Mouse (Mus musculus) MEL (cell line): ENCODE measurements around the gene Rpl11. TPM values are rescaled to one million over a fixed set of nuclear protein-coding genes. Genes with fewer than 3 reads are reported as not detected.

Source experiments
- DNase-seq: peaks from one replicate; pipeline ENCODE4 v3.0.0; 2011; ENCODE audit warnings: low read depth, low spot score
- H3K27ac ChIP-seq: 2 replicates; pipeline ENCODE4 v1.5.1; 2012; ENCODE audit warnings: low read depth, mild to moderate bottlenecking, control low read depth, low read length, moderate library complexity; ENCODE audit not compliant: control insufficient read depth
- H3K27me3 ChIP-seq, 2 experiments: fragments of 150-350 bp in 1 of 2; sonication (generic) in 1 of 2; 2 replicates each; pipeline ENCODE4 v1.6.1; 2012; ENCODE audit warnings: low read length in 2 of 2, mild to moderate bottlenecking in 2 of 2, improper control_type of control experiment in 1 of 2, moderate library complexity in 1 of 2; ENCODE audit not compliant: insufficient read depth in 2 of 2, control insufficient read depth in 1 of 2
- H3K36me3 ChIP-seq, 2 experiments: 2 replicates each; pipeline ENCODE4 v1.6.1; 2012 to 2014; ENCODE audit warnings: low read length in 2 of 2, improper control_type of control experiment in 1 of 2, inconsistent platforms in 1 of 2, mild to moderate bottlenecking in 1 of 2; ENCODE audit not compliant: insufficient read depth in 2 of 2, control insufficient read depth in 1 of 2
- H3K4me1 ChIP-seq, 2 experiments: fragments of 150-350 bp in 1 of 2; sonication (generic) in 1 of 2; 2 replicates each; pipeline ENCODE4 v1.6.1; 2012; ENCODE audit warnings: low read length in 2 of 2, improper control_type of control experiment in 1 of 2, mild to moderate bottlenecking in 1 of 2; ENCODE audit not compliant: insufficient read depth in 2 of 2, control insufficient read depth in 1 of 2
- H3K4me3 ChIP-seq, 2 experiments: fragments of 150-350 bp in 1 of 2; sonication (generic) in 1 of 2; 2 replicates each; pipeline ENCODE4 v1.5.1; 2012; ENCODE audit warnings: low read depth in 2 of 2, low read length in 2 of 2, mild to moderate bottlenecking in 2 of 2, moderate library complexity in 2 of 2, control low read depth in 1 of 2, improper control_type of control experiment in 1 of 2; ENCODE audit not compliant: control insufficient read depth in 1 of 2, insufficient read depth in 1 of 2
- H3K79me2 ChIP-seq: 2 replicates; pipeline ENCODE4 v1.6.1; 2012; ENCODE audit warnings: mild to moderate bottlenecking, low read length, moderate library complexity; ENCODE audit not compliant: control insufficient read depth, poor library complexity, insufficient read depth
- H3K9ac ChIP-seq: 2 replicates; pipeline ENCODE4 v1.6.1; 2012; ENCODE audit warnings: low read depth, mild to moderate bottlenecking, control low read depth, low read length, moderate library complexity; ENCODE audit not compliant: control insufficient read depth, poor library complexity, severe bottlenecking
- H3K9me3 ChIP-seq: fragments of 150-350 bp; sonication (generic); replicated peaks from 2 replicates; pipeline ENCODE4 v1.6.1; 2012; ENCODE audit warnings: mild to moderate bottlenecking, low read length, improper control_type of control experiment, moderate library complexity; ENCODE audit not compliant: insufficient read depth
- BHLHE40 ChIP-seq: IDR thresholded peaks from 2 replicates; pipeline ENCODE4 v1.6.1; 2012; ENCODE audit warnings: low read depth, mild to moderate bottlenecking, inconsistent platforms, low read length, improper control_type of control experiment, borderline replicate concordance
- CHD1 ChIP-seq: IDR thresholded peaks from 2 replicates; pipeline ENCODE4 v1.6.1; 2012; ENCODE audit warnings: low read depth, mild to moderate bottlenecking, inconsistent platforms, low read length, improper control_type of control experiment
- CTCF ChIP-seq, 3 experiments: IDR thresholded peaks in 2 of 3; conservative IDR thresholded peaks in 1 of 3; 2 replicates each; pipeline ENCODE4 v1.5.1; 2011 to 2012; ENCODE audit warnings: low read length in 3 of 3, low read depth in 2 of 3, mild to moderate bottlenecking in 2 of 3, improper control_type of control experiment in 1 of 3, inconsistent platforms in 1 of 3, mixed read lengths in 1 of 3, moderate library complexity in 1 of 3; ENCODE audit not compliant: control insufficient read depth in 1 of 3, insufficient read depth in 1 of 3, poor library complexity in 1 of 3, severe bottlenecking in 1 of 3
- ELF1 ChIP-seq: IDR thresholded peaks from 2 replicates; pipeline ENCODE4 v1.6.1; 2014; ENCODE audit warnings: low read depth, mild to moderate bottlenecking, inconsistent platforms, low read length, improper control_type of control experiment, moderate library complexity
- EP300 ChIP-seq, 2 experiments: IDR thresholded peaks; 2 replicates each; pipeline ENCODE4 v1.6.1; 2011; ENCODE audit warnings: improper control_type of control experiment in 2 of 2, low read length in 2 of 2, low read depth in 1 of 2, mild to moderate bottlenecking in 1 of 2
- ETS1 ChIP-seq: IDR thresholded peaks from 2 replicates; pipeline ENCODE4 v1.6.1; 2012; ENCODE audit warnings: low read depth, mild to moderate bottlenecking, inconsistent platforms, low read length, improper control_type of control experiment, moderate library complexity
- GABPA ChIP-seq: IDR thresholded peaks from 2 replicates; pipeline ENCODE4 v1.6.1; 2012; ENCODE audit warnings: low read depth, mild to moderate bottlenecking, inconsistent platforms, low read length, improper control_type of control experiment, moderate library complexity
- HCFC1 ChIP-seq: IDR thresholded peaks from 2 replicates; pipeline ENCODE4 v1.6.1; 2012; ENCODE audit warnings: low read depth, mild to moderate bottlenecking, inconsistent platforms, low read length, improper control_type of control experiment, moderate library complexity
- KAT2A ChIP-seq: conservative IDR thresholded peaks from 2 replicates; pipeline ENCODE4 v1.6.1; 2012; ENCODE audit warnings: low read depth, low read length, improper control_type of control experiment, inconsistent platforms
- MAX ChIP-seq: IDR thresholded peaks from 2 replicates; pipeline ENCODE4 v1.6.1; 2011; ENCODE audit warnings: low read length, improper control_type of control experiment
- MAZ ChIP-seq: IDR thresholded peaks from 2 replicates; pipeline ENCODE4 v1.6.1; 2012; ENCODE audit warnings: low read depth, mild to moderate bottlenecking, inconsistent platforms, low read length, improper control_type of control experiment
- MEF2A ChIP-seq: IDR thresholded peaks from 2 replicates; pipeline ENCODE4 v1.6.1; 2014; ENCODE audit warnings: low read depth, mild to moderate bottlenecking, inconsistent platforms, low read length, improper control_type of control experiment; ENCODE audit not compliant: poor library complexity, insufficient replicate concordance, severe bottlenecking; ENCODE audit errors: extremely low read depth
- NRF1 ChIP-seq: IDR thresholded peaks from 2 replicates; pipeline ENCODE4 v1.6.1; 2014; ENCODE audit warnings: low read depth, mild to moderate bottlenecking, inconsistent platforms, low read length, improper control_type of control experiment, moderate library complexity; ENCODE audit not compliant: poor library complexity, insufficient read depth, severe bottlenecking
- POLR2AphosphoS2 ChIP-seq: IDR thresholded peaks from 2 replicates; pipeline ENCODE4 v1.6.1; 2011; ENCODE audit warnings: low read length, improper control_type of control experiment
- TAL1 ChIP-seq: IDR thresholded peaks from 2 replicates; pipeline ENCODE4 v1.6.1; 2012; ENCODE audit warnings: mild to moderate bottlenecking, inconsistent platforms, low read length, moderate library complexity, mixed read lengths
- TBP ChIP-seq: IDR thresholded peaks from 2 replicates; pipeline ENCODE4 v1.8.0; 2011; ENCODE audit warnings: low read depth, low read length, improper control_type of control experiment
- TCF12 ChIP-seq: IDR thresholded peaks from 2 replicates; pipeline ENCODE4 v1.6.1; 2014; ENCODE audit warnings: low read depth, mild to moderate bottlenecking, inconsistent platforms, low read length, improper control_type of control experiment, moderate library complexity
- ZC3H11A ChIP-seq: IDR thresholded peaks from 2 replicates; pipeline ENCODE4 v1.6.1; 2012; ENCODE audit warnings: low read depth, mild to moderate bottlenecking, inconsistent platforms, low read length, improper control_type of control experiment
- ZKSCAN1 ChIP-seq: IDR thresholded peaks from 2 replicates; pipeline ENCODE4 v1.6.1; 2012; ENCODE audit warnings: low read depth, mild to moderate bottlenecking, inconsistent platforms, low read length, improper control_type of control experiment, moderate library complexity
- ZMIZ1 ChIP-seq: IDR thresholded peaks from 2 replicates; pipeline ENCODE4 v1.6.1; 2012; ENCODE audit warnings: low read depth, mild to moderate bottlenecking, inconsistent platforms, low read length, improper control_type of control experiment, moderate library complexity
- ZNF384 ChIP-seq: IDR thresholded peaks from 2 replicates; pipeline ENCODE4 v1.6.1; 2012; ENCODE audit warnings: low read depth, mild to moderate bottlenecking, inconsistent platforms, low read length, improper control_type of control experiment
- polyA plus RNA-seq, 2 experiments: library from polyadenylated mRNA; stranded (reverse) in 1 of 2; unstranded in 1 of 2; fragments of >175 nt in 1 of 2; fragments of >200 nt in 1 of 2; gene quantifications; 2 replicates each; pipeline versions ENCODE4 v1.2.1 to v1.2.4; 2012; ENCODE audit warnings: low replicate concordance in 2 of 2, low read depth in 1 of 2; ENCODE audit not compliant: insufficient read length in 2 of 2, insufficient read depth in 1 of 2, missing spikeins in 1 of 2
- total RNA-seq: library from RNA; depleted of rRNA; stranded (reverse); fragments of 300-350 nt; gene quantifications from 2 replicates; pipeline ENCODE4 v1.2.3, GENCODE M21; 2012

Rpl11 gene
- total and polyA plus RNA-seq, 3 experiments: 2,003 to 2,603 TPM; not detected in 1

- TF ChIP-seq ZKSCAN1 (no peak), TCF12 (no peak), CTCF (IDR thresholded peaks at IDR 0.05 in 2 of 3, conservative IDR thresholded peaks at IDR 0.05 in 1 of 3; ENCODE audit: control insufficient read depth in 1 of 3, insufficient read depth in 1 of 3, low read depth in 2 of 3, low read length in 3 of 3, poor library complexity in 1 of 3, severe bottlenecking in 1 of 3) (no peak), NRF1 (no peak)
- TF ChIP-seq, all 39 proteins: peak for 0
- no peaks in the 10 kb centered on the region for H3K27me3 ChIP-seq
- no peaks in the 10 kb centered on the region for H3K9me3 ChIP-seq
- H3K27ac ChIP-seq: no peak overlapping the region
- peak; percentile 45 for DNase-seq
- peaks cover 0 to 3% of the 10 kb centered on the region in 2 experiments; a peak in 1 of 4 replicates for H3K4me1 ChIP-seq
- no peak overlapping the region for H3K9ac ChIP-seq
- H3K79me2 ChIP-seq: no peaks in the 10 kb centered on the region; the same call in 1 of the 2 replicates
- H3K4me3 ChIP-seq: no peak overlapping the region
- H3K36me3 ChIP-seq: peaks cover 5 to 40% of the 10 kb centered on the region in 2 experiments
These were observed 46.4 kb downstream of the Rpl11 start for GRCm38 (mm10) chr4:136006821-136007220.

GRCm38 (mm10) chr4:136004921-136005320, 48.3 kb downstream of the Rpl11 start:
- no peak for DNase-seq
- TF ChIP-seq ELF1 (no peak), KAT2A (no peak), ZC3H11A (no peak), MAZ (no peak), HCFC1 (no peak), CHD1 (no peak), ETS1 (no peak), BHLHE40 (no peak), ZNF384 (no peak), TAL1 (no peak), POLR2AphosphoS2 (no peak), ZMIZ1 (no peak), GABPA (no peak), MEF2A (no peak), MAX (no peak), TBP (no peak), EP300 (IDR thresholded peaks at IDR 0.05; ENCODE audit: low read depth in 1 of 2, low read length in 2 of 2) (no peak)
- TF ChIP-seq, all 39 proteins: peak for 0

More at GRCm38 (mm10) chr4:136004921-136005320, 48.3 kb downstream of the Rpl11 start:
- Histone ChIP-seq H3K4me3 (no peak overlapping the region), H3K9me3 (no peaks in the 10 kb centered on the region), H3K4me1 (peaks cover 0 to 3% of the 10 kb centered on the region in 2 experiments; a peak in 1 of 4 replicates), H3K79me2 (no peaks in the 10 kb centered on the region), H3K9ac (no peak overlapping the region), H3K27me3 (no peaks in the 10 kb centered on the region), H3K27ac (no peak overlapping the region), H3K36me3 (peaks cover 5 to 26% of the 10 kb centered on the region in 2 experiments)
